Mouse (Mus musculus) thymus, postnatal 10 days (tissue): ENCODE data around the gene Asb15.

ENCODE experiments used
- DNase-seq, 2 experiments: peaks; one replicate each; pipeline ENCODE4 v3.0.0; 2021; ENCODE audit warnings: low spot score in 2 of 2

Gene Asb15

GRCm38 (mm10) chr6:24564886-24565285 lies 36.9 kb downstream of the Asb15 start:
- no peak for DNase-seq

- no peak for DNase-seq
Measured at GRCm38 (mm10) chr6:24568963-24569362, 41.0 kb downstream of the Asb15 start.

GRCm38 (mm10) chr6:24569711-24570110 lies 41.8 kb downstream of the Asb15 start:
- no peak for DNase-seq

GRCm38 (mm10) chr6:24570278-24570677 lies 42.3 kb downstream of the Asb15 start:
- DNase-seq, result no peak

GRCm38 (mm10) chr6:24571126-24571525 lies 43.2 kb downstream of the Asb15 start:
- no peak for DNase-seq

GRCm38 (mm10) chr6:24572431-24572830 lies 44.5 kb downstream of the Asb15 start:
- DNase-seq, result no peak

GRCm38 (mm10) chr6:24573319-24573718 lies 45.4 kb downstream of the Asb15 start:
- no peak for DNase-seq

- no peak for DNase-seq
Measured at GRCm38 (mm10) chr6:24583456-24583855, 55.5 kb downstream of the Asb15 start.

GRCm38 (mm10) chr6:24585431-24586310 lies 57.7 kb downstream of the Asb15 start:
- no peak for DNase-seq

GRCm38 (mm10) chr6:24586885-24587284 lies 58.9 kb downstream of the Asb15 start:
- no peak for DNase-seq

- DNase-seq, result no peak
Measured at GRCm38 (mm10) chr6:24590282-24590681, 62.3 kb downstream of the Asb15 start.

- DNase-seq, result no peak
Measured at GRCm38 (mm10) chr6:24591525-24592218, 63.7 kb downstream of the Asb15 start.

GRCm38 (mm10) chr6:24597500-24597899 lies 69.6 kb downstream of the Asb15 start, which contains the start of gene Lmod2:
TSS of gene Lmod2 (plus strand) at chr6:24597762.
- no peak for DNase-seq

- DNase-seq, result no peak
Measured at GRCm38 (mm10) chr6:24599179-24599578, 71.2 kb downstream of the Asb15 start.

GRCm38 (mm10) chr6:24599639-24600038 lies 71.7 kb downstream of the Asb15 start:
- DNase-seq, result no peak

- DNase-seq, result no peak
Measured at GRCm38 (mm10) chr6:24600134-24600533, 72.2 kb downstream of the Asb15 start.

GRCm38 (mm10) chr6:24600726-24601125 lies 72.8 kb downstream of the Asb15 start:
- DNase-seq, result no peak

GRCm38 (mm10) chr6:24601668-24602067 lies 73.7 kb downstream of the Asb15 start:
- no peak for DNase-seq

- no peak for DNase-seq
Measured at GRCm38 (mm10) chr6:24602351-24602750, 74.4 kb downstream of the Asb15 start.

- DNase-seq, result no peak
Measured at GRCm38 (mm10) chr6:24602993-24603392, 75.0 kb downstream of the Asb15 start.

- DNase-seq, result no peak
Measured at GRCm38 (mm10) chr6:24604289-24604688, 76.3 kb downstream of the Asb15 start.

- no peak for DNase-seq
Measured at GRCm38 (mm10) chr6:24605631-24606030, 77.7 kb downstream of the Asb15 start.

- no peak for DNase-seq
Measured at GRCm38 (mm10) chr6:24606512-24606911, 78.6 kb downstream of the Asb15 start.
